Mouse (Mus musculus) olfactory bulb, adult 2 months (tissue): ENCODE results near the gene Iqgap2. TPM values are rescaled to one million over a fixed set of nuclear protein-coding genes. Genes with fewer than 3 reads are reported as not detected.

Experiments used
- H3K27ac ChIP-seq: fragments of 200-500 bp; 2 replicates; pipeline ENCODE4 v1.5.1; 2012; ENCODE audit warnings: low read depth, low read length; ENCODE audit not compliant: insufficient read depth
- H3K4me1 ChIP-seq: fragments of 200-500 bp; 2 replicates; pipeline ENCODE4 v1.6.1; 2012; ENCODE audit warnings: low read length; ENCODE audit not compliant: control insufficient read depth, insufficient read depth
- H3K4me3 ChIP-seq: fragments of 200-500 bp; 2 replicates; pipeline ENCODE4 v1.5.1; 2012; ENCODE audit warnings: mild to moderate bottlenecking, low read depth, low read length, moderate library complexity; ENCODE audit not compliant: insufficient read depth
- CTCF ChIP-seq: fragments of 200-500 bp; IDR thresholded peaks from 2 replicates; pipeline ENCODE4 v1.5.1; 2012; ENCODE audit warnings: low read depth, mild to moderate bottlenecking, low read length, moderate library complexity; ENCODE audit not compliant: insufficient read depth
- POLR2A ChIP-seq: fragments of 200-500 bp; IDR thresholded peaks from 2 replicates; pipeline ENCODE4 v1.6.1; 2012; ENCODE audit warnings: mild to moderate bottlenecking, low read depth, low read length, moderate library complexity; ENCODE audit not compliant: insufficient read depth
- WGBS: fragments of 180-500 bp; shearing (Covaris S2); methylation state at CpG from one replicate; pipeline ENCODE4 v1.1.7; 2018; 5-methylcytosine and 5-hydroxymethylcytosine counted together
- polyA plus RNA-seq: library from polyadenylated mRNA; stranded (reverse); fragments of >200 nt; gene quantifications from 2 replicates; pipeline ENCODE4 v1.2.4, GENCODE M21; 2012; ENCODE audit warnings: low replicate concordance; ENCODE audit not compliant: missing spikeins, insufficient read depth, insufficient read length

The Iqgap2 gene
- polyA plus RNA-seq, 1 experiment = not detected

DNA sequence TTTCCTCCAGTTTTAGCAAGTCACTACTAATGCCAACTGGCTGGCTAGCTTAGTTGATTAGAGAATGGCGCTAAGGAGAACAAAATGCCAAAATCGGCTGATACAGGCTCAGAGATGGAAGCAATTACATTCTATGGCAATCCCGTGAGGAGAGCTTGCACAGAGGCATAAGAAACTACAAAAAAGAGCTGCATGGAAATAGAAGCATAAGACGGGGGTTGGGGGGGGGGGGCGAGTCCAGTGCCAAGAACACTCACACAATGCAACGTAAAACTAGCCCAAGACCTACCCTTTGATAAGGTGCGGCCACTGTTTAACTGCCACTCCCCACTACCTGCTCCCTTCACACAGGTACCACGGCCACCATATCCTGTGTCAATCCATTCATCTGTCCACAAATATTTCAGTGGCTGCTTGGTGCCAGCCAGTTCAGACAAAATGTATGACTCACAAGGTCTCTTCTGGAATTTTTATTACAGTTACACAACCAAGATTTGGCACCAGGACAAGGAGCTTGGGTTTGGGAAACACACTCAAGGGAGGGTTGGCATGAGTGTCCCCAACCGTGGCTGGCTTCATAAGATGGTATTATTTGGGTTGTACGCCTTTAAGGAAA, 48.2 kb downstream of the Iqgap2 start:
- 77% methylated on average over 10 of the region's 10 CpGs for WGBS
- no peak overlapping the region for H3K27ac ChIP-seq
- H3K4me1 ChIP-seq = no peaks in the 10 kb centered on the region
- no peak for TF ChIP-seq POLR2A
- no peak for TF ChIP-seq CTCF
- no peak overlapping the region for H3K4me3 ChIP-seq

DNA sequence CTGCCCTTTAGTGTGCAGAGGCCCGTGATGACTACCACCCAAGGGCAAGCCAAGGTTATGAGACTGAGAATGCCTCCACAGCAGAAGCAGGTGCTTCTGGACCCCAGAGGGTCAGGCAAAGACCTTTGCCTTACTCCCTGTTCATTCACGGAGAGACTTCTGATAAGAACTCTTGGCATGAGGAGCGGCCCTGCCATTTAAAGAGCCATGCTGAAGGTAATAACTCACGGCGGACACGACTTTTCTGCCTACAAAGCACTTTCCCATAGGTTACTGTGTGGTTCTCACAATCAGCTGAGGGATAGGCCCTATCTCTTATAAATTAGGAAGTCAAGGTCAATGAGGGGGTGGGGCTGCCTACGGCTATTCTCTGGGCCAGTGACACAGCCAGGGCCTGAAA, 48.9 kb downstream of the Iqgap2 start:
- Histone ChIP-seq H3K4me1 (no peaks in the 10 kb centered on the region), H3K4me3 (no peak overlapping the region), H3K27ac (no peak overlapping the region)
- TF ChIP-seq CTCF = no peak
- no peak for TF ChIP-seq POLR2A
- WGBS = 95% methylated on average over 7 of the region's 7 CpGs

DNA sequence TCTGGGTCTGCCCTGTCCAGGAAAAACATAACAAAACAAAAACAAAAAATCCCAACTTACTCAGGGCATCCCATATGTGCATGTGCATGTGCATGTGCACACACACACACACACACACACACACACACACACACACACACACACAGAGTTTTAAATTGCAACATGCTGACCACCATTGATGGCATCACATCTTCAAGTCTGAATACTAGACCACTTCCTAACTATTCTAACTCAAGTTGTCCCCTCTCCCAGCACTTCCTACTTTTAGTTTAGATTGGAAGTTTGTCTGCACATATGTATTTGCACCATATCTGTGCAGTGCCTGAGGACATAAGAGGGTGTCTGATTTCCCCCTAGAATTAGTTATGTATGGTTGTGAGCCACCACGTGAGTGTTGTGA, 49.8 kb downstream of the Iqgap2 start:
- Histone ChIP-seq H3K4me3 (no peak overlapping the region), H3K27ac (no peak overlapping the region), H3K4me1 (no peaks in the 10 kb centered on the region)
- TF ChIP-seq CTCF (no peak), POLR2A (no peak)
- 94% methylated on average over 1 of the region's 1 CpGs for WGBS

DNA sequence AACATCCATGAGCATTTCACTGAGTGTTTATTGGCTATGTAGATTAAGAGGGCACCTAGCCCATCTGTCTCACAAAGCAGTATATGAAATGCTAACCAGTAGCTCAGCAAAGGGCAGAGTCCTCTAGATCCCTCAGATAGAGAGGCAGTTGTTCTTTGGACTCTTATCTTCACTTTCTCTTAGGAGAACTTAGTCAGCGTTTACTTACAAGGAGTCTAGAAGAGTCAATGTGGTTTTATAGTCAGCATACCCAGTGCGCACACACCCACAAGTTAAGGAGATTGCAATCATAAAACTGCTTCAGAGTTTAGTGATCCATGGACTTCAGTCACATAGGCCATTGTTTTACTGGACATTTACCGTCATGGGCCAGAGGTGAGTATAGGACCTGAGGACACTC, 54.8 kb downstream of the Iqgap2 start:
- TF ChIP-seq CTCF (no peak), POLR2A (no peak)
- Histone ChIP-seq H3K4me3 (no peak overlapping the region), H3K4me1 (no peaks in the 10 kb centered on the region), H3K27ac (no peak overlapping the region)
- 95% methylated on average over 3 of the region's 3 CpGs for WGBS

DNA sequence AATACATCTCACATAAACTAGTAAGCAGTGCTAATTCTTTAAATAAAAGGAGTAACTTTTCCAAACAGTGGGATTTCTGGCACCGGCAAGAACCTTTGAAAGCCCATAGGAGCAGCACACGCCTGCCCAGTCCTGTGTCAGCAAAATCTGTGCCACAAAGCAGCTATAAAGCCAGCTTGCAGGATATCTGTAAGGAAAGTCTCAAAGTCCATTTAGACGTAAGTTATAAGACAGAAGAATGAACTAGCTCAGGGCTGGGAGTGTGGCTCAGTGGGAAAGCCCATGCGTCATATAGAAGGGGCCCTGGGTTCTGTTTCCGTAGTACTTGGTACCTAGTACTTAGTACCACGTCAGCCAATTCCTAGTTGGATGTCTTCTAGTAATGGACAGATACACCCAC, 58.2 kb downstream of the Iqgap2 start:
- Histone ChIP-seq H3K27ac (no peak overlapping the region), H3K4me1 (no peaks in the 10 kb centered on the region), H3K4me3 (no peak overlapping the region)
- TF ChIP-seq CTCF (no peak), POLR2A (no peak)
- WGBS = 89% methylated on average over 6 of the region's 6 CpGs

DNA sequence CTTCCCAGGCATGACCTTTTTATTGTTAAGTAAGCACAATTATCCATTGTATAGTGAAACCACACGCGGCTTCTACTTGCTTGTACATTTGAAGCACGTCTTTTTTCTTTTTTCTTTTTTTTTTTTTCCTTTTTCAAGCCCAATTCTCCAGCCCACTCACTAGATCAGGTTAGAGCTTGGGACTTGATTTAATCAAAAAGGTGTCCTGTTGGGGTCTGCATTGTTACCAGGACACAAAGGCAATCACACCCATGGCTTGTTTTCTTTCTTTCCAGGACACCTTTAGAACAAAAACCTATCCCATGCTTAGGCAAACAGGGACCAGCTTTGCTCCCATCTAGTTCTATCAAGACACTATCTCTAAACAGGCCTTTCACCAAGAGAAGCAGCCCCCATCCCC, 59.0 kb downstream of the Iqgap2 start:
- H3K27ac ChIP-seq = no peak overlapping the region
- H3K4me1 ChIP-seq = no peaks in the 10 kb centered on the region
- no peak overlapping the region for H3K4me3 ChIP-seq
- 72% methylated on average over 3 of the region's 3 CpGs for WGBS
- TF ChIP-seq POLR2A (no peak), CTCF (no peak)

DNA sequence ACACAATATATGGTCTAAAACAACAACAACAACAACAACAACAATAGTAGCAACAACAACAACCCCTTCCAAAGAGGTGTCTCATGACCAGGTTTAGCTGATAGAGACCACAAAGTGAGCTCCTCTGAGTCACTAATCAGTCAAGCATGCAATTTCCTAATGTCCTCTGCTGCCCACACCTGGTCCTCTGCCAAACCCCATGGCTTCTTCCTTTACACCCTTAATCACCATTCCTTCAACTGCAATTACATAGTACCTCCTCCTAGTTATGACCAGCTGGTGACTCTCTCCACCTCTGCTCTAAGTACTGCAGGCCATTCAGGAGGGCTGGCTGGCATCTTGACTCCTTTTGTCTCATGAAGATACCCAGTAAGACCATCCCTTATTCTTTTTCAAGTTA, 60.0 kb downstream of the Iqgap2 start:
- H3K27ac ChIP-seq = no peak overlapping the region
- TF ChIP-seq CTCF = no peak
- no peak for TF ChIP-seq POLR2A
- H3K4me3 ChIP-seq = no peak overlapping the region
- H3K4me1 ChIP-seq = no peaks in the 10 kb centered on the region

DNA sequence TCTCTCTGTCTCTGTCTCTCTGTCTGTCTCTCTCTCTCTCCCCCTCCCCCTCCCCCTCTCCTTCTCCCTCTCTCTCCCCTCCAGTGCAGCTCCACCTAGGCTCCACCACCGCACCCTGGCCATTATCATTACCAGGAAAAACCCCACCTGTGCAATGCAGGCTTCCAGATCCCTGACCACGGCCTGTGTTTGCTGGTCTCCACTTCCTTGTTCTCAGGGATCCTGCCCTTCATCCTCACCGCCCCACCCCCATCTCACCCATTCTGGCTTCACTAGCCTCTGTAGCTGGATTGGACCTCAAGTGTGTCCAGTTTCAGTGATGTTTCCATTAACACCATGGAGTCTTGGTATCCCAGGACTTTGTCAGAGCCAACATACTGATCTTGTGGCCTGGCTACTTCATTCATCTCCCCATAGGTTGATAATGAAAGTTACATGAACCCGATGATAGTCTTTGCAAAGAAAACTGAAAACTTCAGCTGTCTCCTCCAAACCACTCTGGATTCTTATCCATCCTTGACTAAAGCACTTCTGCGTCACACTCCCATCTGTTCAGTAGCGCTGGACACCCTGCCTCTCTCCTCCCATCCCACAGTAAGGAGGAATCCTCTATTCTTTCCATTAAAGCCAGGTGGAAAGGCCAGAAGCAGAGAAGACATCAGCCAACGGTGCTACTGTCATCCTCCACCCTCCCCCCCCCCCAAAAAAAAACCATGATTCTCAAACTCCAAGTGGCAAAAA, 62.1 kb downstream of the Iqgap2 start:
- Histone ChIP-seq H3K4me3 (no peak overlapping the region), H3K27ac (no peak overlapping the region), H3K4me1 (no peaks in the 10 kb centered on the region)
- no peak for TF ChIP-seq CTCF
- TF ChIP-seq POLR2A = no peak
- WGBS = 95% methylated on average over 7 of the region's 7 CpGs

DNA sequence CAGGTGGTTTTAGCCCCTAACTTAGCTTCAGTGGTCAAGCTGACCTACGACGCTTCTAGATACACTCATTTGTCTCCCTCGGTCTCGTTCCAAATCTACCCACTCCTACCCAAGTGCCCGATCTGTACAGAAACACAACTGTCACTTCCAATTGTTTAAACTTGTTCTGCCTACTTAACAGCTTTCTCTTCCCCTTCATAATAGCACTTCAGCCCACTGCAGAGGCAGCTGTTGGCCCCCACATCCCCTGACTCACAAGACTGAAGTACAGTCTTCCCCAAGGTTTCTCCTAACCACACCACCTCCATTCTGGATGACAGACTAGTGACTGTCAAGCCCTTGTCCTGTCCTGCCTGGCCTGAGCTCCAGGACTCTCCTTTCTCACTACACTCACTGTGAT, 63.1 kb downstream of the Iqgap2 start:
- 81% methylated on average over 5 of the region's 5 CpGs for WGBS
- H3K4me1 ChIP-seq = no peaks in the 10 kb centered on the region
- no peak for TF ChIP-seq CTCF
- no peak for TF ChIP-seq POLR2A
- H3K27ac ChIP-seq = no peak overlapping the region
- no peak overlapping the region for H3K4me3 ChIP-seq
